Mouse (Mus musculus): Measurements from ENCODE around the gene Gng7. TPM values are rescaled to one million over a fixed set of nuclear protein-coding genes. Genes with fewer than 3 reads are reported as not detected.

Gene Gng7
- polyA plus RNA-seq, 1 experiment from 2014 or later: 8.0 TPM

DNA sequence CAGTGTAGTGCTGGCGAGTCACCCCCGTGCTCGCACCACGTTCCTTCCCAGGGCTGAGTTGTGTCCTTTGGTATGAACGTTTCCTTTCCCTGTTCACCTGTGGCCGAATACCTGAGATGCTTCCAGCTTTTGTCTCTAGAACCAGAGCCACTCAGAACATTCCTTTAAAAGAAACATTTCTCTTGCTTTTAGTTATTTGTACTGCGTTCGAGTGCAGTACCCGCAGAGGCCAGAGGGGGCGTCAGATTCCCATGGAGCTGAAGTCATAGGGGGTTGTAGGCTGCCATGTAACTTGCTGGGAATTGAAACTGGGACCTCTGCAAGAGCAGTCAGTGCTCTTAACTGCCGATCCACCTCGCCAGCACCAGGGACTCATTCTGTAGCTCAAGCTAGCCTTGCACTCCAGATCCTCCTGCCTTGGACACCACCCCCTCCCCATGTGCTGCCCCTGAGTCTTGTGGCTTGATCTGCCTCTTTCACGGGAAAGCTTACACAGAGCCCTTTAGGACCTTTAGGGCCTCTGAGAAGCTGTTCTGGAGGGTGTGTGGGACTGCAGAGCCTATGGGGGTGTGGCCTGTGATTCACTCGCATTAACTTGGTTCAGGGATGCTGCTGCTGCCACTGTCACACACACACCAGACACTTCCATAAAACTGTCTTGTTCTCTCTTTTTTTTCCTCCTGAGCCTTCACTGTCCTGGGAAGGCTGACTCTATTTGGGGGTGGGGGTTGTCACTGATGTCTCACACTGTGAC is 67.9 kb downstream of the Gng7 start:
- no peak overlapping the region for H3K27ac ChIP-seq (ENCODE audit: low read depth, low read length)
- WGBS: 66% methylated on average over 14 of the region's 14 CpGs
- no peaks in the 10 kb centered on the region for H3K36me3 ChIP-seq (ENCODE audit: control insufficient read depth, insufficient read depth, low read length)
- no peaks in the 10 kb centered on the region for H3K27me3 ChIP-seq (ENCODE audit: control insufficient read depth, insufficient read depth, low read length)
- no peak overlapping the region for H3K4me2 ChIP-seq (ENCODE audit: low read depth, low read length, severe bottlenecking)
- H3K4me3 ChIP-seq (ENCODE audit: low read depth, low read length): no peak overlapping the region
- H3K9ac ChIP-seq (ENCODE audit: low read length): no peak overlapping the region
- H3K9me3 ChIP-seq (ENCODE audit: control insufficient read depth, low read length): no peaks in the 10 kb centered on the region
- DNase-seq (ENCODE audit: low spot score) (no peak), ATAC-seq (replicated peaks; ENCODE audit: low FRiP score) (no peak)
- H3K4me1 ChIP-seq (replicated peaks; ENCODE audit: control insufficient read depth, insufficient read depth, low read length): no peaks in the 10 kb centered on the region

DNA sequence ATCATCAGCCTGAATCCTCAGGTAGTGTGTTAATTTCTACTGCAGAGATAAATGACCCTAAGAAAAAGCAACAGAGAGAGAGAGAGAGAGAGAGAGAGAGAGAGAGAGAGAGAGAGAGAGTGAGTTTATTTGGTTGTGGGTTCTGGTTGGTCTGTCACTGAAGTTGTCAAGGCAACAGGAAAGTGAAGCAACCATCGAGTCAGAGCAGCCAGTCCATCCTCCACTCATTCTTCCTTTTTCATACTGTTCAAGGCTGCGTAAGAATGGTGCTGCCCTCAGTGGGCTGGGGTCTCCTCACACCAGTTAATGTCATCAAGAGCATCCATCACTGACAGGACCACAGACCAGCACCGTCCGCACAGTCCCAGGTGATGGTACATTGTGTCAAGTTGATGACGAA is 70.5 kb downstream of the Gng7 start:
- no peaks in the 10 kb centered on the region for H3K9me3 ChIP-seq (ENCODE audit: control insufficient read depth, low read length)
- no peak overlapping the region for H3K4me2 ChIP-seq (ENCODE audit: low read depth, low read length, severe bottlenecking)
- DNase-seq (ENCODE audit: low spot score): no peak
- peaks cover 6% of the 10 kb centered on the region; the same call in 1 of the 2 replicates for H3K4me1 ChIP-seq (replicated peaks; ENCODE audit: control insufficient read depth, insufficient read depth, low read length)
- H3K4me3 ChIP-seq (ENCODE audit: low read depth, low read length): no peak overlapping the region
- no peaks in the 10 kb centered on the region for H3K27me3 ChIP-seq (ENCODE audit: control insufficient read depth, insufficient read depth, low read length)
- H3K27ac ChIP-seq (ENCODE audit: low read depth, low read length): no peak overlapping the region
- H3K9ac ChIP-seq (ENCODE audit: low read length): no peak overlapping the region
- no peak for ATAC-seq (replicated peaks; ENCODE audit: low FRiP score)
- H3K36me3 ChIP-seq (ENCODE audit: control insufficient read depth, insufficient read depth, low read length): no peaks in the 10 kb centered on the region
- 95% methylated on average over 5 of the region's 5 CpGs for whole genome bisulfite sequencing

- H3K36me3 ChIP-seq (ENCODE audit: control insufficient read depth, insufficient read depth, low read length): no peaks in the 10 kb centered on the region
- peaks cover 2% of the 10 kb centered on the region; the same call in 1 of the 2 replicates for H3K27me3 ChIP-seq (ENCODE audit: control insufficient read depth, insufficient read depth, low read length)
- H3K27ac ChIP-seq (ENCODE audit: low read depth, low read length): no peak overlapping the region
- DNase-seq (ENCODE audit: low spot score) (no peak), ATAC-seq (replicated peaks; ENCODE audit: low FRiP score) (no peak)
- peaks cover 9% of the 10 kb centered on the region; the same call in 1 of the 2 replicates for H3K4me1 ChIP-seq (replicated peaks; ENCODE audit: control insufficient read depth, insufficient read depth, low read length)
- H3K4me3 ChIP-seq (ENCODE audit: low read depth, low read length): no peak overlapping the region
- 91% methylated on average over 9 of the region's 9 CpGs for WGBS
- no peak overlapping the region for H3K4me2 ChIP-seq (ENCODE audit: low read depth, low read length, severe bottlenecking)
- H3K9ac ChIP-seq (ENCODE audit: low read length): no peak overlapping the region
- no peaks in the 10 kb centered on the region for H3K9me3 ChIP-seq (ENCODE audit: control insufficient read depth, low read length)
Observed at GRCm38 (mm10) chr10:80943701-80944100, 71.0 kb downstream of the Gng7 start.

DNA sequence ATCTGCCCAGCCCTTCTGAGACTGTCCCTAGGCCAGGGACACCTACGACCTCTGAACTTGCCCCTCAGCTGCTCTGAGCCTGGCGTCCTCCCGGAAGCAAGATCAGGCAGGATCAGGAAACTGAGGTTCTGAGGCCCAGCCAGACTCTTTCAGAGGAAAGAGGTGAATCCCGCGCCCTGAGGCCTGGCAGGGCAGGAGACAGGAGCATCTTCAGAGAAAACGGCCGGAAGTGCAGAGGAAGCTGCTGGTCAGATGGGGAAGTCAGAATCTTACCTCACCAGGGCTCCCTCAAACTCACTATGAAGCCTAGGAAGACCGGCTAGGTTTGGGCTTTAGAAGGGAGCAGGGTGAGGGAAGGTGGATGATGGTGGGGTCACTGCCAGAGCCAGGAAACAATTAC is 71.8 kb downstream of the Gng7 start:
- H3K4me1 ChIP-seq (replicated peaks; ENCODE audit: control insufficient read depth, insufficient read depth, low read length): peaks cover 10% of the 10 kb centered on the region
- no peaks in the 10 kb centered on the region for H3K9me3 ChIP-seq (ENCODE audit: control insufficient read depth, low read length)
- WGBS: 60% methylated on average over 8 of the region's 8 CpGs
- H3K4me2 ChIP-seq (ENCODE audit: low read depth, low read length, severe bottlenecking): no peak overlapping the region
- no peak overlapping the region for H3K27ac ChIP-seq (ENCODE audit: low read depth, low read length)
- H3K27me3 ChIP-seq (ENCODE audit: control insufficient read depth, insufficient read depth, low read length): peaks cover 8% of the 10 kb centered on the region; the same call in 1 of the 2 replicates
- H3K4me3 ChIP-seq (ENCODE audit: low read depth, low read length): no peak overlapping the region
- H3K36me3 ChIP-seq (ENCODE audit: control insufficient read depth, insufficient read depth, low read length): no peaks in the 10 kb centered on the region
- ATAC-seq (replicated peaks; ENCODE audit: low FRiP score) (no peak), DNase-seq (ENCODE audit: low spot score) (no peak)
- no peak overlapping the region for H3K9ac ChIP-seq (ENCODE audit: low read length)

GRCm38 (mm10) chr10:80940988-80941347 is 73.8 kb downstream of the Gng7 start:
- Histone ChIP-seq H3K27me3 (ENCODE audit: control insufficient read depth, insufficient read depth, low read length) (peaks cover 28% of the 10 kb centered on the region), H3K9ac (ENCODE audit: low read length) (no peak overlapping the region), H3K4me3 (ENCODE audit: low read depth, low read length) (no peak overlapping the region), H3K4me1 (replicated peaks; ENCODE audit: control insufficient read depth, insufficient read depth, low read length) (peaks cover 27% of the 10 kb centered on the region), H3K9me3 (ENCODE audit: control insufficient read depth, low read length) (no peaks in the 10 kb centered on the region), H3K4me2 (ENCODE audit: low read depth, low read length, severe bottlenecking) (no peak overlapping the region), H3K36me3 (ENCODE audit: control insufficient read depth, insufficient read depth, low read length) (no peaks in the 10 kb centered on the region), H3K27ac (ENCODE audit: low read depth, low read length) (no peak overlapping the region)
- no peak for DNase-seq (ENCODE audit: low spot score)
- ATAC-seq (replicated peaks; ENCODE audit: low FRiP score): no peak
- 81% methylated on average over 2 of the region's 2 CpGs for WGBS

- peak overlapping the region; percentile 84; the same call in 1 of the 2 replicates for H3K4me2 ChIP-seq (ENCODE audit: low read depth, low read length, severe bottlenecking)
- DNase-seq (ENCODE audit: low spot score): no peak
- peaks cover 29% of the 10 kb centered on the region for H3K27me3 ChIP-seq (ENCODE audit: control insufficient read depth, insufficient read depth, low read length)
- no peaks in the 10 kb centered on the region for H3K9me3 ChIP-seq (ENCODE audit: control insufficient read depth, low read length)
- H3K36me3 ChIP-seq (ENCODE audit: control insufficient read depth, insufficient read depth, low read length): no peaks in the 10 kb centered on the region
- H3K4me3 ChIP-seq (ENCODE audit: low read depth, low read length): no peak overlapping the region
- peak overlapping the region; percentile 55; the same call in 1 of the 2 replicates for H3K9ac ChIP-seq (ENCODE audit: low read length)
- H3K4me1 ChIP-seq (replicated peaks; ENCODE audit: control insufficient read depth, insufficient read depth, low read length): peaks cover 30% of the 10 kb centered on the region
- ATAC-seq (replicated peaks; ENCODE audit: low FRiP score): no peak
- H3K27ac ChIP-seq (ENCODE audit: low read depth, low read length): no peak overlapping the region
- 56% methylated on average over 8 of the region's 8 CpGs for WGBS
Observed at GRCm38 (mm10) chr10:80940320-80940987, 74.3 kb downstream of the Gng7 start.

DNA sequence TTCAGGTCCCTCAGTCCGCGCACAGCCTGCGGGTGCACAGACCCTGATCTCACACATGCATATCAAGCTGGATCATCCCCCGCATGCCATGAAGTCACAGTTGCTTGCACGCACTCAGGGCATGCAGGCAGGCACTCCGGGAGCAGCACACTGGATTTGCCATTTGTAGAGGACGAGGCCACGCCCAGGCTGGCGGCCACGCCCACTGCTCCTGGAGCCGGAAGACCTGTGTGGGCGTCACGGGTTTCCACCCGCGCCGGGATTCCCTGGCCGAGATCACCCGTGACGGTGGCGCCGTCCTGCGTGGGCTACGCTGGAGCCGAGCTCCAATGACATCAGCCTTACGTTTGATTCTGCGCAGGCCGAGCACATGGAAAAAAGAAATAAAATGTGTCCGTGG is 75.1 kb downstream of the Gng7 start:
- Histone ChIP-seq H3K9ac (ENCODE audit: low read length) (peak overlapping the region; percentile 55), H3K4me1 (replicated peaks; ENCODE audit: control insufficient read depth, insufficient read depth, low read length) (peaks cover 30% of the 10 kb centered on the region), H3K36me3 (ENCODE audit: control insufficient read depth, insufficient read depth, low read length) (no peaks in the 10 kb centered on the region), H3K9me3 (ENCODE audit: control insufficient read depth, low read length) (no peaks in the 10 kb centered on the region), H3K27ac (ENCODE audit: low read depth, low read length) (no peak overlapping the region), H3K27me3 (ENCODE audit: control insufficient read depth, insufficient read depth, low read length) (peaks cover 34% of the 10 kb centered on the region), H3K4me3 (ENCODE audit: low read depth, low read length) (peak overlapping the region; percentile 36), H3K4me2 (ENCODE audit: low read depth, low read length, severe bottlenecking) (peak overlapping the region; percentile 84)
- ATAC-seq (replicated peaks; ENCODE audit: low FRiP score) (peak; percentile 33; the same call in 1 of the 2 replicates), DNase-seq (ENCODE audit: low spot score) (peak; percentile 90)
- 6% methylated on average over 28 of the region's 28 CpGs for WGBS

- no peak overlapping the region for H3K27ac ChIP-seq (ENCODE audit: low read depth, low read length)
Observed at GRCm38 (mm10) chr10:80938831-80939550, 75.8 kb downstream of the Gng7 start.

More at GRCm38 (mm10) chr10:80938831-80939550, 75.8 kb downstream of the Gng7 start:
- DNase-seq (ENCODE audit: low spot score) (peak; percentile 78), ATAC-seq (replicated peaks; ENCODE audit: low FRiP score) (peak; percentile 55; the same call in 1 of the 2 replicates)
- peak overlapping the region; percentile 84 for H3K4me2 ChIP-seq (ENCODE audit: low read depth, low read length, severe bottlenecking)
- H3K36me3 ChIP-seq (ENCODE audit: control insufficient read depth, insufficient read depth, low read length): no peaks in the 10 kb centered on the region
- H3K27me3 ChIP-seq (ENCODE audit: control insufficient read depth, insufficient read depth, low read length): peaks cover 41% of the 10 kb centered on the region
- no peaks in the 10 kb centered on the region for H3K9me3 ChIP-seq (ENCODE audit: control insufficient read depth, low read length)
- peaks cover 32% of the 10 kb centered on the region for H3K4me1 ChIP-seq (replicated peaks; ENCODE audit: control insufficient read depth, insufficient read depth, low read length)
- H3K4me3 ChIP-seq (ENCODE audit: low read depth, low read length): peak overlapping the region; percentile 36
- 12% methylated on average over 15 of the region's 15 CpGs for WGBS
- 0 out of 2 replicates have a peak overlapping the region, but pooled peaks have one; percentile 16 for H3K9ac ChIP-seq (ENCODE audit: low read length)
